ENCODE assay signal across 8 mouse cellular contexts in genomic region chr9:123491917-123492585, GRCm38 (mm10). TPM values are rescaled to one million over a fixed set of nuclear protein-coding genes. Genes with fewer than 3 reads are reported as not detected.
A peak's percentile ranks its signal among the peaks of the same experiment; 100 is the strongest.
DNase-seq lines count a peak whose midpoint lies in the region; ATAC-seq and TF ChIP-seq lines count a peak whose summit lies in the region.

No protein-coding gene starts in this region.

- H3K4me3 ChIP-seq in G1E (ENCODE audit: low read depth, low read length): no peak overlapping the region
- no peak overlapping the region for H3K4me3 ChIP-seq in intestine, embryonic 14.5 days (ENCODE audit: low read depth, low read length)
- no peak overlapping the region for H3K4me3 ChIP-seq in limb, embryonic 14.5 days (replicated peaks; ENCODE audit: low read length)

- ATAC-seq in G1E (ENCODE audit: extremely low read depth, insufficient number of reproducible peaks, low FRiP score, poor library complexity, severe bottlenecking): no peak
- peak; percentile 60 for ATAC-seq in erythroblast, adult 5-6 weeks (replicated peaks; ENCODE audit: low FRiP score, poor library complexity, severe bottlenecking)
- 0 out of 2 replicates have a peak, but pooled peaks have one; percentile 6 for ATAC-seq in intestine, embryonic 14.5 days (replicated peaks; ENCODE audit: low FRiP score, low TSS enrichment, low read depth)
- ATAC-seq in limb, embryonic 14.5 days (ENCODE audit: low FRiP score, low read depth): peak; percentile 61
- ATAC-seq in monocyte, adult 5-6 weeks (replicated peaks; ENCODE audit: insufficient number of reproducible peaks, low FRiP score, low TSS enrichment, poor library complexity, severe bottlenecking): no peak

- no peaks in the 10 kb centered on the region for H3K9me3 ChIP-seq in G1E (replicated peaks)
- H3K9me3 ChIP-seq in intestine, embryonic 14.5 days (ENCODE audit: control insufficient read depth, low read length): no peaks in the 10 kb centered on the region
- H3K9me3 ChIP-seq in limb, embryonic 14.5 days (ENCODE audit: control insufficient read depth, low read length): no peaks in the 10 kb centered on the region

- no peak overlapping the region for H3K4me2 ChIP-seq in intestine, embryonic 14.5 days (ENCODE audit: low read length)
- H3K4me2 ChIP-seq in limb, embryonic 14.5 days (replicated peaks; ENCODE audit: low read depth, low read length, severe bottlenecking): 0 out of 2 replicates have a peak overlapping the region, but pooled peaks have one; percentile 7

- peak; percentile 42 for DNase-seq in gastrocnemius, postnatal 10 days
- DNase-seq in gastrocnemius, adult 18-20 months (ENCODE audit: low spot score): no peak
- DNase-seq in G1E (ENCODE audit: low spot score): peak; percentile 29
- DNase-seq in intestine, embryonic 14.5 days (ENCODE audit: low spot score): no peak
- DNase-seq in limb, embryonic 14.5 days (ENCODE audit: low spot score): peak; percentile 52
- DNase-seq in thymus, postnatal 25 days: no peak

- H3K36me3 ChIP-seq in G1E (replicated peaks): peaks cover 73% of the 10 kb centered on the region
- H3K36me3 ChIP-seq in intestine, embryonic 14.5 days (ENCODE audit: control insufficient read depth, insufficient read depth, low read length): 0 out of 2 replicates have a peak, but pooled peaks cover 11% of the 10 kb centered on the region
- peaks cover 19% of the 10 kb centered on the region for H3K36me3 ChIP-seq in limb, embryonic 14.5 days (ENCODE audit: control insufficient read depth, insufficient read depth, low read length)

- no peak for TF ChIP-seq CTCF in G1E (IDR thresholded peaks at IDR 0.05; ENCODE audit: low read depth, low read length)

- no peak overlapping the region for H3K9ac ChIP-seq in intestine, embryonic 14.5 days (ENCODE audit: low read length)
- H3K9ac ChIP-seq in limb, embryonic 14.5 days (ENCODE audit: low read depth, low read length, severe bottlenecking): no peak overlapping the region

- H3K27ac ChIP-seq in intestine, embryonic 14.5 days (ENCODE audit: low read depth): no peak overlapping the region
- H3K27ac ChIP-seq in limb, embryonic 14.5 days (replicated peaks; ENCODE audit: low read depth, low read length): peak overlapping the region; percentile 56

- H3K4me1 ChIP-seq in G1E (ENCODE audit: insufficient read depth, low read depth, low read length): peaks cover 35% of the 10 kb centered on the region
- H3K4me1 ChIP-seq in intestine, embryonic 14.5 days (replicated peaks; ENCODE audit: control insufficient read depth, insufficient read depth, low read length): peaks cover 51% of the 10 kb centered on the region
- H3K4me1 ChIP-seq in limb, embryonic 14.5 days (ENCODE audit: control insufficient read depth, insufficient read depth, low read length): peaks cover 51% of the 10 kb centered on the region

- no peaks in the 10 kb centered on the region for H3K27me3 ChIP-seq in G1E (ENCODE audit: insufficient read depth, low read length)
- H3K27me3 ChIP-seq in intestine, embryonic 14.5 days (replicated peaks; ENCODE audit: control insufficient read depth, insufficient read depth, low read length): no peaks in the 10 kb centered on the region
- no peaks in the 10 kb centered on the region for H3K27me3 ChIP-seq in limb, embryonic 14.5 days (ENCODE audit: control insufficient read depth, insufficient read depth, low read length)

- TF ChIP-seq POLR2A in limb, embryonic 14.5 days (IDR thresholded peaks at IDR 0.05; ENCODE audit: borderline replicate concordance, extremely low read depth, insufficient read depth, insufficient read length): no peak

- 60% methylated on average over 9 of the region's 9 CpGs for WGBS in intestine, embryonic 14.5 days
- 59% methylated on average over 9 of the region's 9 CpGs for WGBS in limb, embryonic 14.5 days

RNA-seq across cellular contexts. Expression of gene Limd1, which starts 13.5 kb away (rescaled TPM):
- total RNA-seq in gastrocnemius, postnatal 10 days (2021): 10 to 100 TPM; 34.7 to 35.3 TPM
- 10 to 100 TPM; 31.3 to 37.1 TPM for total RNA-seq in gastrocnemius, adult 18-20 months (2021)
- total RNA-seq in G1E (2014; fragmentation: Nextera tagmentation) (30.3 and 31.2 TPM in 2 replicates), G1E (2017) (22.8 and 24.9 TPM in 2 replicates)
- 12.8 and 14.0 TPM in 2 replicates for polyA plus RNA-seq in G1E (2012)
- 10.7 and 19.2 TPM in 2 replicates for total RNA-seq in erythroblast, adult 5-6 weeks (2015; ENCODE audit: low replicate concordance)
- total RNA-seq in erythroblast, adult 5-6 weeks (2017; ENCODE audit: low replicate concordance): 14.1 and 22.6 TPM in 2 replicates
- 62.1 and 67.1 TPM in 2 replicates for polyA plus RNA-seq in intestine, embryonic 14.5 days (2014; fragmentation: Nextera tagmentation; extraction: Ambion mirVana)
- 32.5 and 41.1 TPM in 2 replicates for polyA plus RNA-seq in limb, embryonic 14.5 days (2012; rRNA removed)
- polyA plus RNA-seq in limb, embryonic 14.5 days (2014; fragmentation: Nextera tagmentation; extraction: Ambion mirVana): 58.4 and 63.1 TPM in 2 replicates
- total RNA-seq in monocyte, adult 5-6 weeks (2017): 54.7 to 68.7 TPM (median 65.2 TPM) in 3 replicates

RNA-seq across cellular contexts. Expression of gene Sacm1l, which starts 37.5 kb away (rescaled TPM):
- total RNA-seq in gastrocnemius, postnatal 10 days (2021): 10 to 100 TPM; 21.7 to 24.0 TPM
- total RNA-seq in gastrocnemius, adult 18-20 months (2021): 10 to 100 TPM; 18.2 to 22.7 TPM
- total RNA-seq in G1E (2014; fragmentation: Nextera tagmentation): 42.3 and 43.3 TPM in 2 replicates
- 54.7 and 59.7 TPM in 2 replicates for total RNA-seq in G1E (2017)
- polyA plus RNA-seq in G1E (2012): 1.8 and 2.0 TPM in 2 replicates
- total RNA-seq in erythroblast, adult 5-6 weeks (2015; ENCODE audit: low replicate concordance): 12.7 and 15.5 TPM in 2 replicates
- total RNA-seq in erythroblast, adult 5-6 weeks (2017; ENCODE audit: low replicate concordance): 12.8 and 13.4 TPM in 2 replicates
- 51.0 and 55.8 TPM in 2 replicates for polyA plus RNA-seq in intestine, embryonic 14.5 days (2014; fragmentation: Nextera tagmentation; extraction: Ambion mirVana)
- 23.5 and 25.2 TPM in 2 replicates for polyA plus RNA-seq in limb, embryonic 14.5 days (2012; rRNA removed)
- 49.6 and 50.2 TPM in 2 replicates for polyA plus RNA-seq in limb, embryonic 14.5 days (2014; fragmentation: Nextera tagmentation; extraction: Ambion mirVana)
- total RNA-seq in monocyte, adult 5-6 weeks (2017): 44.7 to 69.1 TPM (median 57.9 TPM) in 3 replicates

Comparison
In these comparisons a context has a peak if more than half of its experiments do, and no peak if none do; other contexts are left out.
1. DNase-seq: peak in gastrocnemius, postnatal 10 days (single experiment), G1E (single experiment) and limb, embryonic 14.5 days (single experiment); none in gastrocnemius, adult 18-20 months (single experiment), intestine, embryonic 14.5 days (single experiment) and thymus, postnatal 25 days (single experiment).
2. ATAC-seq: peak in erythroblast, adult 5-6 weeks (single experiment), intestine, embryonic 14.5 days (single experiment) and limb, embryonic 14.5 days (single experiment); none in G1E (single experiment) and monocyte, adult 5-6 weeks (single experiment).